Mouse (Mus musculus) liver, embryonic 12.5 days (tissue): Measurements from ENCODE around the gene Rftn2. TPM values are rescaled to one million over a fixed set of nuclear protein-coding genes. Genes with fewer than 3 reads are reported as not detected.

Source experiments
- ATAC-seq: fragments of 200-750 bp; cut with Nextera tagmentation; 2 replicates; pipeline ENCODE4 v1.8.0; 2017; ENCODE audit warnings: moderate number of reproducible peaks, mild to moderate bottlenecking, moderate library complexity
- H3K27ac ChIP-seq: fragments of 300-500 bp; sonication (generic); 2 replicates; pipeline ENCODE4 v1.5.1; 2016; ENCODE audit warnings: mild to moderate bottlenecking
- H3K27me3 ChIP-seq: fragments of 300-500 bp; sonication (generic); replicated peaks from 2 replicates; pipeline ENCODE4 v1.6.1; 2016; ENCODE audit warnings: mild to moderate bottlenecking, moderate library complexity
- H3K36me3 ChIP-seq: fragments of 300-500 bp; sonication (generic); 2 replicates; pipeline ENCODE4 v1.6.1; 2016; ENCODE audit warnings: mild to moderate bottlenecking, moderate library complexity
- H3K4me1 ChIP-seq: fragments of 300-500 bp; sonication (generic); 2 replicates; pipeline ENCODE4 v1.6.1; 2016
- H3K4me2 ChIP-seq: fragments of 300-500 bp; sonication (generic); 2 replicates; pipeline ENCODE4 v1.6.1; 2016; ENCODE audit warnings: mild to moderate bottlenecking, moderate library complexity
- H3K4me3 ChIP-seq: fragments of 300-500 bp; sonication (generic); 2 replicates; pipeline ENCODE4 v1.5.1; 2016; ENCODE audit warnings: mild to moderate bottlenecking, moderate library complexity
- H3K9ac ChIP-seq: fragments of 300-500 bp; sonication (generic); 2 replicates; pipeline ENCODE4 v1.6.1; 2016; ENCODE audit warnings: mild to moderate bottlenecking, moderate library complexity
- H3K9me3 ChIP-seq: fragments of 300-500 bp; sonication (generic); replicated peaks from 2 replicates; pipeline ENCODE4 v1.6.1; 2016; ENCODE audit warnings: mild to moderate bottlenecking, moderate library complexity
- WGBS: fragments of 180-500 bp; shearing (Covaris S2); methylation state at CpG from one replicate; pipeline ENCODE4 v1.1.7; 2016; ENCODE audit not compliant: insufficient replicate concordance; 5-methylcytosine and 5-hydroxymethylcytosine counted together
- polyA plus RNA-seq: library from polyadenylated mRNA; unstranded; fragments of >200 nt; fragmentation: Nextera tagmentation; extraction: Ambion mirVana; gene quantifications from 2 replicates; pipeline ENCODE4 v1.2.1, GENCODE M21; 2016

Rftn2 gene
- polyA plus RNA-seq, 1 experiment from 2014 or later, result 1.2 TPM

DNA sequence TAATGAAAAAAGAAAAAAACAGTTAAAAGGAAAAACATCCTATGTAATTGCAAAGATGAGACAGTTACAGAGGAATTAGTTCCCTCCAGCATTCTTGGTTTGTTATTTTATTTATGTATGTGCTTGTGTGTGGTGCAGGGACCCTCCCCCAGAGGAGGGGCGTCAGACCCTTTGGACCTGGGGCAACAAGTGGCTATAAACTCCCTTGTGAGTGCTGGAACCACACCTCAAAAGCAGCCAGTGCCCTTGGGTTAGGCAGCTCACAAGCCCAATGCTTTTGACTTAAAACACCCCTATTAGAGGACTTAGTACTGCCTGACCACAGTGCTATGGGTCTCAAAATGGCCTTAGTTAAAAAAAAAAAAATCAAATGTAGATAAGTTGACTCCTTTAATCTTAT is 794 bp upstream of the Rftn2 start:
- no peaks in the 10 kb centered on the region for H3K9me3 ChIP-seq
- no peak overlapping the region for H3K4me3 ChIP-seq
- no peak for ATAC-seq
- no peaks in the 10 kb centered on the region for H3K4me1 ChIP-seq
- H3K27ac ChIP-seq, result no peak overlapping the region
- WGBS, result 38% methylated on average over 1 of the region's 1 CpGs
- no peak overlapping the region for H3K4me2 ChIP-seq
- peaks cover 53% of the 10 kb centered on the region for H3K27me3 ChIP-seq
- no peak overlapping the region for H3K9ac ChIP-seq
- no peaks in the 10 kb centered on the region for H3K36me3 ChIP-seq

DNA sequence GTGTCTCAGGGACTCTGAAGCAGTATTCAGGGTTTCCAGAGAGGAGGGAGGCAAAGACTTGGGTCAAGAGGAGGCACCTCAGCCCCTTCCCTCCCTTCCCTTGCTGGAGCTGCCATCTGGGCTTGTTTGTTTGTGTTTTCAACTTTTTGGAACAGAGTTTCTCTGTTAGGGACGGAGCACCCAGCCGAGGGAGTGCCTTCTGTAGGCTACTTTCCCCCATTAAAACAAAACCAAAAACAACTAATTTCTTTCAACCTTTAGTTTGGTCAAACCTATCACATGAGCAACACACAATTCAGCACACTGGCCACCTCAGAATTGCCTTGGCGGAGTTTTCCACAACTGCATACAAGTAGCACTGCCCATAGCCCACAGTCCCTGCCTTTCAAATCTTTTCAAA is 1.2 kb downstream of the Rftn2 start:
- Histone ChIP-seq H3K9ac (no peak overlapping the region), H3K4me3 (no peak overlapping the region)
- no peak for ATAC-seq

DNA sequence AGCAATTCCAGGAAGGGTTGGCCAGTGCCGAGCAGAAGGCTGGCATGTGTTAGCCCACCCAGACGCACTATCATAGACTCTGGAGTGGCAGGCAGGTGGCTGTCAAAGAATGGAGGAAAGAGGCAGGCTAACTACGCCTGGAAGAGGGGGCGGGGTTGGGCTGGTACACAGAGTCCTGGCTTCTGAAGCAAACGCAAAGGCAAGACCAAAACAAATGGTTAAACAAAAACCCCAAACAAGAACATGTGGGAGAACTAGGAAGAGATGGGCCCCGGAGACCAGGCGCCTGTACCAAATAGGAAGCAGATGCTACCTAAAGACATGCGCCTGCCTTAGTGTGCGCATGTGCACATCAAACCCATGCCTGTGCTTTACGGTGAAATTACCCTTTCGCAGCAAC is 2.5 kb downstream of the Rftn2 start:
- no peak for ATAC-seq

More for the DNA sequence above, 1.2 kb downstream of the Rftn2 start:
- Histone ChIP-seq H3K4me1 (no peaks in the 10 kb centered on the region), H3K4me2 (no peak overlapping the region), H3K27ac (no peak overlapping the region), H3K36me3 (no peaks in the 10 kb centered on the region), H3K27me3 (peaks cover 53% of the 10 kb centered on the region), H3K9me3 (no peaks in the 10 kb centered on the region)
- WGBS, result 64% methylated on average over 3 of the region's 3 CpGs

DNA sequence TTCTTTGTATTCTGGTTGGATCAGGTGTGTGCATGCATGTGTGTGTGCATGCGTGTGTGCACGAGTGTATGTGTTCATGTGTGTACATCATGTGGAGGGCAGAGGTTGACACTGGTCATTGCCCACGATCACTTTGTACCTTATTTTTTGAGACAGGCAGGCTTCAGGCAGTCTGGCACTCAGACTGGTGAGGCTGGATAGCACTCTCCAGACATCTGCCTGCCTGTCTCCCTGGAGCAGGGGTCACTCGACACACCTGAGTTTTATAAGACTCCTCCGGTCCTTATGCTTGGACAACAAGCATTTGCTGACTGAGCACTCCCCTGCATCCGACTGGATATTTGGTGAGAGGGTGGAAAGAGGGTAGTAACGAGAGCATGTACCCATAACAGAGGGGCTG is 3.6 kb downstream of the Rftn2 start:
- Histone ChIP-seq H3K9me3 (no peaks in the 10 kb centered on the region), H3K36me3 (no peaks in the 10 kb centered on the region), H3K27ac (no peak overlapping the region), H3K9ac (no peak overlapping the region), H3K4me2 (no peak overlapping the region), H3K4me1 (no peaks in the 10 kb centered on the region), H3K4me3 (no peak overlapping the region), H3K27me3 (peaks cover 48% of the 10 kb centered on the region)
- no peak for ATAC-seq
- WGBS, result 72% methylated on average over 7 of the region's 7 CpGs

More for the DNA sequence above, 2.5 kb downstream of the Rftn2 start:
- Histone ChIP-seq H3K4me2 (no peak overlapping the region), H3K9ac (no peak overlapping the region), H3K4me1 (no peaks in the 10 kb centered on the region), H3K27me3 (peaks cover 53% of the 10 kb centered on the region), H3K27ac (no peak overlapping the region), H3K9me3 (no peaks in the 10 kb centered on the region), H3K36me3 (no peaks in the 10 kb centered on the region), H3K4me3 (no peak overlapping the region)
- 64% methylated on average over 11 of the region's 11 CpGs for WGBS

DNA sequence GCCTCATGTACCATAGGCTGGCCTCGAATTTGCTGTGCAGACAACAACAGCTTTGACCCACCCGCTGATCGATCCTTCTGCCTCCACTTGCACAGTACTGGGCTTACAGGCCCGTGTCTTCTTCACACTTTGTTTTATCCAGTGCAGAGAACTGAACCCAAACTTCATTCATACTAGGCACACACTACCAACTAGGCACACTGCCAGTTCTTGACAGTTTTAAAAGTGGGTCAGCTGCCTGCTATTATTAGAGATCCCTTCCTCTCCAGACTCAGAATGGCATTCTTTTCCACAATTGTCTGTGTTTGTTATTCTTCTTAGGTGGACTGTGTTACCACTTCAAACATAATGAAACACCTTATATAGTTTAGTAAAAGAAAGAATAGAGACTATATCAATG is 5.2 kb downstream of the Rftn2 start:
- peaks cover 34% of the 10 kb centered on the region for H3K27me3 ChIP-seq
- no peak for ATAC-seq
- no peak overlapping the region for H3K4me2 ChIP-seq
- H3K9me3 ChIP-seq, result no peaks in the 10 kb centered on the region
- H3K4me1 ChIP-seq, result no peaks in the 10 kb centered on the region
- no peak overlapping the region for H3K4me3 ChIP-seq
- WGBS, result 69% methylated on average over 4 of the region's 4 CpGs
- H3K36me3 ChIP-seq, result no peaks in the 10 kb centered on the region
- H3K27ac ChIP-seq, result no peak overlapping the region
- H3K9ac ChIP-seq, result no peak overlapping the region

DNA sequence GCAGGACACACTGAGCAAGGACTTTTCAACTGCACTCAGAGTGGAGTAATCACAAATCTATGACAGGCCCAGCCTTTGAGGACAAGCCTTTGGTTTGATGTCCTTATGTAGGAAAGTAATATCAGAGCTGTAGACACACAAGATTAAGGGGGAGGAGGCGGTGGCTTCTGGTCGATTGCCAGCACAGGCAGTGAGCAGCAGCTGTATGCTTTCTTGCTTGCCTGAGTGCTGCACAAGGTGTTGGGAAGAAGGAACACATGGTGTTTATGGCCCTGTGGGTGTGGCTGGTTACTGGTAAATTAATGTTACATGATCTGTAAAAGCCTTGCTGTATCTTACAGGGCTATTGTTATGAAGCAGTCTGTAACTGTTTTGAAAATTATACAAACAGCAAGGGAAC is 9.4 kb downstream of the Rftn2 start:
- 60% methylated on average over 2 of the region's 2 CpGs for WGBS
- Histone ChIP-seq H3K36me3 (no peaks in the 10 kb centered on the region), H3K27ac (no peak overlapping the region), H3K27me3 (no peaks in the 10 kb centered on the region), H3K4me2 (no peak overlapping the region), H3K4me3 (no peak overlapping the region), H3K9me3 (no peaks in the 10 kb centered on the region), H3K9ac (no peak overlapping the region), H3K4me1 (no peaks in the 10 kb centered on the region)
- no peak for ATAC-seq

DNA sequence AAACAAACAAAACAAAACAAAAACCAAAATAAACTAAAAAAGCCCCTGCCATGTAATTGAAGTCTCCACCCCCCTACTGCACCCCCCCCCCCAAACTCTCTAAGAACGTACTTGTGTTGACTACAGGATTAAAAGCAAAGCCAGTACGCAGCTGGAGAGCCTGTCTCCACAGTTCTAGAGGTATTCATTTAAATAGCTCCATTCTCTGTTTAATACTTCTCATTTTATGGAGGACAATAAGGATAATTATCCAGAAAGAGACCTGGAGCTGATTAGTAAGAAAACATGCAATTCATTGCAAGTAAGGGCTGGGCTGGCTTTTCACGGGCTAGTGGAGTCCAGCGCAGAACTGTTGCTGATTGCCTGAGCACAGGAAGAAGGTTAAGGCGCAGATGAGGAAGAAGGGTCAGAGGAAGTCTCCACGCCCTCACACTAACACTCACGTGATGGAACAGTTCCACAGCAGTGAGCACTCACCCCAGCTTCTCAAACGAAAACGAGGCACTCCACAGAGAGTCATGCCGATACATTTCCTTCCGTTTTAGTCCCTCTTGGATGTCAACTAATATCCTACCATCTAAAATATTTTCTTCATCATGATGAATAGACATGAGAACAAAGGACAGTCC is 11.3 kb downstream of the Rftn2 start:
- H3K27ac ChIP-seq, result no peak overlapping the region
- H3K27me3 ChIP-seq, result no peaks in the 10 kb centered on the region
- 47% methylated on average over 11 of the region's 11 CpGs for whole genome bisulfite sequencing
- no peak for ATAC-seq
- peaks cover 4% of the 10 kb centered on the region; the same call in 1 of the 2 replicates for H3K4me1 ChIP-seq
- no peak overlapping the region for H3K4me3 ChIP-seq
- no peak overlapping the region for H3K9ac ChIP-seq
- H3K36me3 ChIP-seq, result no peaks in the 10 kb centered on the region
- H3K4me2 ChIP-seq, result no peak overlapping the region
- H3K9me3 ChIP-seq, result no peaks in the 10 kb centered on the region

DNA sequence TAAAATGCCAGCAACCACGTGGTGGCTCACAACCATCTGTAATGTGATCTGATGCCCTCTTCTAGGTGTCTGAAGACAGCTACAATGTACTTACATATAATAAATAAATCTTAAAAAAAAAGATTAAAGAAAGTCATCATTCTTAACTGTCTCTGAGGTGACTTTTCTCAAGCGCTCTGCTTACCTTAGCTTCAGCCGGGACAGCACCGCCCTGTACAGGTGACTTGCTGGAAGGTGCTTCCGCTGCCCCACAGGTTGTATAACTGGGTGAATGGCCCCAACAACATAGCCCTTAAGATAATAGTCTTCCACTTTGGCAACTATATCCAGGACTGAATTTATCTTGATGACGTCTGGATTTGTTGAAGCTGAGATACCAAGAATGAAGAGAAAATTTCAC is 12.6 kb downstream of the Rftn2 start:
- Histone ChIP-seq H3K4me3 (no peak overlapping the region), H3K4me1 (peaks cover 8% of the 10 kb centered on the region), H3K9me3 (no peaks in the 10 kb centered on the region), H3K27me3 (no peaks in the 10 kb centered on the region), H3K4me2 (no peak overlapping the region), H3K9ac (no peak overlapping the region), H3K36me3 (no peaks in the 10 kb centered on the region), H3K27ac (no peak overlapping the region)
- no peak for ATAC-seq
- WGBS, result 76% methylated on average over 6 of the region's 6 CpGs

DNA sequence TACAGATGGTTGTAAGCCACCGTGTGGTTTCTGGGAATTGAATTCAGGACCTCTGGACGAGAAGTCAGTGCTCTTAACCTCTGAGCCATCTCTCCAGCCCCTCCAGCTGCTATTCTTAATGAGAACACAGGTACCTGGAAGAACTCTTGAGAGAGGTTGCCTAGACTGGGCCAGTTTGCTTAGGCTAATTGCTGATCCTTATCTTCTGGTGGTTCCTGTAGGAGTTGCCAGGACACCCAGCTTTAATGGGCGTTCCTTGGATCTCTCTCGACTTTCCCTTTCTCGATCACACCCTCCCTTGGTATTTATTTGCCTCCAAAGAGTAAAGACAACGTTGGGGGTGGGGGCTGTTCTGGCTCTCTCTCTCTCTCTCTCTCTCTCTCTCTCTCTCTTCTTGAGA is 13.1 kb downstream of the Rftn2 start:
- 51% methylated on average over 6 of the region's 6 CpGs for WGBS
- Histone ChIP-seq H3K4me1 (peaks cover 11% of the 10 kb centered on the region), H3K4me3 (no peak overlapping the region), H3K9ac (no peak overlapping the region), H3K4me2 (no peak overlapping the region), H3K9me3 (no peaks in the 10 kb centered on the region), H3K27ac (no peak overlapping the region), H3K27me3 (no peaks in the 10 kb centered on the region), H3K36me3 (no peaks in the 10 kb centered on the region)
- no peak for ATAC-seq

DNA sequence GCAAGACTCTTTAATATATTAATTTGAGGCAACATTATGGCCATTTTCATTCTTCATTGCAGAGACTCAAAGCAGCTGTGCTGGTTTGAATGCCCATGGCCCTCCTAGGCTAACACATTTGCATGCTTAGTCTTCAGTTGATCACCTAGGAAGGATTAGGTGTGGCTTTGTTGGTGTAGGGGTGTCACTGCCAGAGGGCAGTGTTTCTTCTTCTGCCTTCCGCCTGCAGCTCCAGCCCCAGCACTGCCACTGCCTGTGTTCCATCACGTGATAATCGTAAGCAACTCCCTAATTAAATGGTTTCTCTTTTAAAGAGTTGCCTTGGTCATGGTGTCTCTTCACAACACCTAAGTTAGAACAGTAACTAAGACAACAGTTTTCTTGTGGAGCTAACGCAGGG is 13.8 kb downstream of the Rftn2 start:
- WGBS, result 71% methylated on average over 4 of the region's 4 CpGs
- no peak overlapping the region for H3K4me3 ChIP-seq
- H3K4me2 ChIP-seq, result no peak overlapping the region
- H3K9ac ChIP-seq, result no peak overlapping the region
- H3K27me3 ChIP-seq, result no peaks in the 10 kb centered on the region
- H3K9me3 ChIP-seq, result no peaks in the 10 kb centered on the region
- ATAC-seq, result no peak
- H3K27ac ChIP-seq, result no peak overlapping the region
- H3K4me1 ChIP-seq, result peaks cover 11% of the 10 kb centered on the region
- no peaks in the 10 kb centered on the region for H3K36me3 ChIP-seq

DNA sequence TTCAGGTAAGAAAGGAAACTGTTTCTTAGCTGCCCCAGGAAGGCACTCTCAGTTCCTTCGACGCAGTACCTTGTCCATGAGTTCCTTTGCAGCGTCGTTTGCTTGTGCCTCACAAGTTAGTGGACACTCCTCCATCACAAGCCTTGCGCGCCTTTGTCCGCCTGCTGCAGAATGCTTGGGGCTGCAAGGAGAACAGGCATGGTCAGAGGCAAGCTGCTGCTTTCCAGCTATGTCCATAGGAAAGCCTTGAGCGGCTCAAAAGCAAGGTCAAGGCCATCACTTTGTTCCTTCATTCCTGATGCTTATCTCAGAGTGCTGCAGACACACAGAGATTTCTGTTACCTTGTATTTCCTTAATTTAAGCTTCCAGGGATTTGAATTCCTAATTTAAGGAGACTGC is 15.5 kb downstream of the Rftn2 start:
- H3K27ac ChIP-seq, result no peak overlapping the region
- H3K9ac ChIP-seq, result no peak overlapping the region
- H3K4me2 ChIP-seq, result no peak overlapping the region
- no peaks in the 10 kb centered on the region for H3K27me3 ChIP-seq
- H3K4me3 ChIP-seq, result no peak overlapping the region
- WGBS, result 85% methylated on average over 8 of the region's 8 CpGs
- H3K36me3 ChIP-seq, result no peaks in the 10 kb centered on the region
- no peaks in the 10 kb centered on the region for H3K9me3 ChIP-seq
- peaks cover 11% of the 10 kb centered on the region for H3K4me1 ChIP-seq
- ATAC-seq, result no peak

DNA sequence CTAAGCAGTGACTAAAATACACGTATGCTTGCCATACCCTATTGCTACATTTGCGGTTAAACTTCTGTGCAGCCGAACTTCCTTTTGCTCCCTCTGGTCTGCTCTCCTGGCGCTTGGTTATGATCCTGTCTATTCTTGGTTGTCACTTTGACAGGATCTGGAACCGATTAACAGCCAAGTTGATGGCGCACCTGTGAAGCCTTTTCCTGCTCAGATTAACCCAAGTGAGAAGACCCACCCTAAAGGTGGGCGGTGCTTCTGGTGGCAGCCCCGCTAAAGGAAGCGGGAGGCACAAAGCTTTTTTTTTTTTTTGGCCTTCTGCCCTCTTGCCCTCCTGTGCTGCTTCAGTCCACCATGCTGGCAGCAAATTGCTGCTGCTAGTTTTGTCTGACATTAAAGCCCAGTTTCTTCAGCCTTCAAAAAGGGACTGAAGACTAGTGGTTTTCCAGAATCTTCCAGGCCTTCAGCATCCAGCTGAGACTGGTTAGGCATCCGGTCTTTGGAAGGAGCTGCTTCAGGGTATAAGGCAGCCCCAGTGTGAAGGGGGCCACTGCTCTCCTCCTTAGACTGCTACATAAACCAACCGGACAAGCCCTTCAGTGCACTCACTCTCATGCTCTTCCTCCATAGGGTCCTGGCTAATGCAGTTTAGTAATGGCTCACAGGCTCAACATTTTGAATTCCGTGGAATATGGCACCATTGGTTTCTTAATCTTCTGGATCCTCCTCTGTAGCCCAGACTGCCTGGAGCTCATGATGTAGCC is 16.2 kb downstream of the Rftn2 start:
- H3K4me3 ChIP-seq, result no peak overlapping the region
- peak overlapping the region; percentile 26 for H3K4me2 ChIP-seq
- 28% methylated on average over 12 of the region's 12 CpGs for WGBS
- no peaks in the 10 kb centered on the region for H3K27me3 ChIP-seq
- no peaks in the 10 kb centered on the region for H3K36me3 ChIP-seq
- H3K27ac ChIP-seq, result no peak overlapping the region
- ATAC-seq, result no peak
- H3K4me1 ChIP-seq, result peaks cover 11% of the 10 kb centered on the region
- no peak overlapping the region for H3K9ac ChIP-seq
- no peaks in the 10 kb centered on the region for H3K9me3 ChIP-seq
